Mouse (Mus musculus) midbrain, embryonic 11.5 days (tissue): ENCODE measurements around the gene Ube4b. TPM values are rescaled to one million over a fixed set of nuclear protein-coding genes. Genes with fewer than 3 reads are reported as not detected.

ENCODE experiments used
- ATAC-seq: fragments of 200-750 bp; cut with Nextera tagmentation; 2 replicates; pipeline ENCODE4 v1.8.0; 2017; ENCODE audit warnings: moderate TSS enrichment, moderate library complexity; ENCODE audit not compliant: low FRiP score
- DNase-seq: peaks from one replicate; pipeline ENCODE4 v3.0.0; 2015; ENCODE audit warnings: low spot score; ENCODE audit errors: missing footprints
- H3K27ac ChIP-seq: fragments of 300-500 bp; sonication (generic); 2 replicates; pipeline ENCODE4 v1.5.1; 2014; ENCODE audit warnings: low read depth, low read length
- H3K27me3 ChIP-seq: fragments of 300-500 bp; sonication (generic); 2 replicates; pipeline ENCODE4 v1.6.1; 2014; ENCODE audit warnings: mild to moderate bottlenecking, low read length, moderate library complexity, mixed read lengths; ENCODE audit not compliant: control insufficient read depth, insufficient read depth
- H3K36me3 ChIP-seq: fragments of 300-500 bp; sonication (generic); 2 replicates; pipeline ENCODE4 v1.6.1; 2014; ENCODE audit warnings: mild to moderate bottlenecking, low read length, moderate library complexity, mixed read lengths; ENCODE audit not compliant: control insufficient read depth, insufficient read depth
- H3K4me1 ChIP-seq: fragments of 300-500 bp; sonication (generic); 2 replicates; pipeline ENCODE4 v1.6.1; 2014; ENCODE audit warnings: low read length; ENCODE audit not compliant: control insufficient read depth, insufficient read depth
- H3K4me2 ChIP-seq: fragments of 300-500 bp; sonication (generic); 2 replicates; pipeline ENCODE4 v1.6.1; 2014; ENCODE audit warnings: mild to moderate bottlenecking, moderate library complexity
- H3K4me3 ChIP-seq: fragments of 300-500 bp; sonication (generic); 2 replicates; pipeline ENCODE4 v1.5.1; 2014; ENCODE audit warnings: low read depth, low read length
- H3K9ac ChIP-seq: fragments of 300-500 bp; sonication (generic); 2 replicates; pipeline ENCODE4 v1.6.1; 2014; ENCODE audit warnings: low read length
- H3K9me3 ChIP-seq: fragments of 300-500 bp; sonication (generic); 2 replicates; pipeline ENCODE4 v1.6.1; 2016; ENCODE audit warnings: low read length; ENCODE audit not compliant: control insufficient read depth
- WGBS: fragments of 180-500 bp; shearing (Covaris S2); extraction: QIAGEN DNeasy Blood & Tissue Kit; methylation state at CpG from one replicate; pipeline ENCODE4 v1.1.7; 2014; 5-methylcytosine and 5-hydroxymethylcytosine counted together
- polyA plus RNA-seq: library from polyadenylated mRNA; unstranded; fragments of >200 nt; fragmentation: Nextera tagmentation; extraction: Ambion mirVana; gene quantifications from 2 replicates; pipeline ENCODE4 v1.2.1, GENCODE M21; 2014

The Ube4b gene
- polyA plus RNA-seq, 1 experiment from 2014 or later: 53.3 TPM

DNA sequence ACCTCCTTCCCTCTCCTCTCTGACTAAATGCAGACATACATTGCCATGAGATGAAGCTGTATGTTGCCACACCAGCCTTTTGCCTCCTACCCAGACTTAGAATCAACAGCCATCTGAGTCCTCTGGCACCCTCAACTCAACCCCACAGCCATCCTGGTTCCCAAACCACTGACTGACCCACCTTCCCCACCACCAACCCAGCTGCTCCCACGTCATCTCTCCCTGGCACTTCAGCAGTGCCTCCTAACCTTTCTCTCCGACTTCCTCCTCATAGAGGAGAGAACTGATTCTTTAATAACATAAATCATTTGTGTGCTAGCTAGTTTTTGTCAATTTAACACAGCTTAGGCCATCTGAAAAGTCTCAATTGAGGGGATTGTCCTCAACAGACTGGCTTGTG, 9.6 kb downstream of the Ube4b start:
- H3K4me3 ChIP-seq: no peak overlapping the region
- H3K9ac ChIP-seq: no peak overlapping the region
- 92% methylated on average over 2 of the region's 2 CpGs for WGBS
- no peak overlapping the region for H3K27ac ChIP-seq
- H3K36me3 ChIP-seq: no peaks in the 10 kb centered on the region
- ATAC-seq (no peak), DNase-seq (no peak)
- H3K4me2 ChIP-seq: no peak overlapping the region
- H3K4me1 ChIP-seq: no peaks in the 10 kb centered on the region; the same call in 1 of the 2 replicates
- no peaks in the 10 kb centered on the region for H3K27me3 ChIP-seq
- H3K9me3 ChIP-seq: no peaks in the 10 kb centered on the region

DNA sequence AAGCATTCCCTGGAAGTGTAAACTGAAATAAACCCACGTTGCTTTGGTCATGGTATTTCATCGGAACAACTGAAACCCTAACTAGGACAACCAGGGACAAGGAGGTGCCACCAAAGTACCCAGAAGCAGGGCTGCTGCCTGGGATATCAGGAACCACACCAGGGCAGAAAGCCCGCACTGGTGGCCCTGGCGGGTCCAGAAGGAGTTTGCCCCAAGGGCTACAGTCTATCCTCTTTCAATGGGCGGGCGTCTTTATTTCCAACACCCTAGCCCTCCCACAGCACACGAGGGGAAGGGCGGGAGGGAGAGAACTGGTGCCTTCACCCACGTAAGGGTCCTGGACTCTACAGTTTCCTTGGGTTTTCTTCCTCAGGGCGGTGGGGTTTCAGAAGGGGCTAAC, 10.1 kb downstream of the Ube4b start:
- Histone ChIP-seq H3K27me3 (no peaks in the 10 kb centered on the region), H3K36me3 (no peaks in the 10 kb centered on the region), H3K9me3 (no peaks in the 10 kb centered on the region), H3K4me3 (no peak overlapping the region), H3K27ac (no peak overlapping the region), H3K9ac (no peak overlapping the region), H3K4me2 (no peak overlapping the region), H3K4me1 (no peaks in the 10 kb centered on the region; the same call in 1 of the 2 replicates)
- ATAC-seq (no peak), DNase-seq (no peak)
- WGBS: 83% methylated on average over 10 of the region's 10 CpGs

DNA sequence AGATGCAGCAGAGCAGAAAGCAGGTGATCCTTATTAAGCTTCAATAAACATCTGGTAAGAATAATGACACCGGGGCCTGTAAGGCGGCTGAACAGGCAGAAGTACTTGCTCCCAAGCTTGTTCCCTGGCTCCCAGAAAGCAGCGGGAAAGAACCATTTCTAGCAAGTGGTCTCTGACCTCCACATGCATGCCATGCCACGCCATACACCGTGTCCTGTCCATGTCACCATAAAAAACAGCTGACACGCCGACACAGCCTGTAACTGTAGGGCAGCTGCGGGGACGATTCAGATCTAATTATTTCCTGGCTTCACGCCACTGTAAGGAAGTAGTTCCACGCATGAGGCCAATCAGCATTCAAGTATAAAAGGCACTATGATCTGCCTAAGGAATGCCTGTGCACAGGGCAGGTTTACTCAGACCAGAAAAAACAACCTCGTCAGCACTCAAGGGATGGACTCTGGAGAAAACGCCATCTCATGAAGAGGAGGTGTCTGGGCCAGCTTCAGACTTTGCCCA, 10.8 kb downstream of the Ube4b start:
- Histone ChIP-seq H3K4me2 (no peak overlapping the region), H3K27me3 (no peaks in the 10 kb centered on the region), H3K4me3 (no peak overlapping the region), H3K9ac (no peak overlapping the region), H3K27ac (no peak overlapping the region), H3K9me3 (no peaks in the 10 kb centered on the region), H3K4me1 (no peaks in the 10 kb centered on the region; the same call in 1 of the 2 replicates), H3K36me3 (no peaks in the 10 kb centered on the region)
- WGBS: 77% methylated on average over 13 of the region's 13 CpGs
- no peak for ATAC-seq
- DNase-seq: no peak

DNA sequence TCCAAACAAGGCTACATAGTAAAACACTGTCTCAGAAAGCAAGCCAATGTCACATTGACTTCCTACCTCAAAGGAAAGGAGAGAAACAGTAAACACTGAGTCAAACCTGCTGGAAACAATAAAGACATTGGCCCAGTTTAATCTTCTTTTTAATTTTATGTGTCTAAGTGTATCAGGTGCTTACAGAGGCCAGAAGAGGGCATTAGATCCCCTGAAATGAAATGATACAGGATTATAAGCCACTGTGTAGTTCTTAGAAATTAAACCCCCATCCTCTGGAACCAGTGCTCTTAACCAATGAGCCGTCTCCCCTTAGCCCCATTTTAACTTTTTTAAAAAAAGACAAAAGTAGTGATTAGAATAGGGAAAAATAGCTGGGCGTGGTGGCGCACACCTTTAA, 12.3 kb downstream of the Ube4b start:
- no peaks in the 10 kb centered on the region for H3K27me3 ChIP-seq
- H3K4me3 ChIP-seq: no peak overlapping the region
- no peaks in the 10 kb centered on the region; the same call in 1 of the 2 replicates for H3K4me1 ChIP-seq
- H3K9ac ChIP-seq: no peak overlapping the region
- no peaks in the 10 kb centered on the region for H3K9me3 ChIP-seq
- DNase-seq (no peak), ATAC-seq (no peak)
- WGBS: 91% methylated on average over 3 of the region's 3 CpGs
- H3K27ac ChIP-seq: no peak overlapping the region
- H3K36me3 ChIP-seq: no peaks in the 10 kb centered on the region
- no peak overlapping the region for H3K4me2 ChIP-seq

DNA sequence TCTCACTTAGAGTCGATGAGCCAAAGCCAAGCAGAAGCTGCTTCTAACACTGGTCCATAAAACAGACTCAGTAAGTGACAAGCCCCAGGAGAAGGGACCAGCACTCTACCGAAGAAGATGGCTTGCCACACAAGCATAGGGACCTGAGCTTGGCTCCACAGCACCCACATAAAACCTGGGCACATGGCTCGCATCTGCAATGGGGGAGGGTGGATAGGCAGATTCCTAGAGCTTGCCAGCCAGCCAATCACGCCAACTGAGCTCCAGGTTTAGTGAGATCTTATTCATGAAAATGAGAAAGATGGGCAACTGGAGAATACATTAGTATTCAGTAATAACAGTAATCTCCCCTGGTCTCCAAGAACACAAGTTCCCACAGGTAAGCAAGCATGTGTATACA, 16.8 kb downstream of the Ube4b start:
- ATAC-seq: no peak
- H3K27me3 ChIP-seq: no peaks in the 10 kb centered on the region
- DNase-seq: no peak
- H3K4me1 ChIP-seq: 0 out of 2 replicates have a peak, but pooled peaks cover 1% of the 10 kb centered on the region
- H3K4me3 ChIP-seq: no peak overlapping the region
- H3K27ac ChIP-seq: no peak overlapping the region
- H3K9me3 ChIP-seq: no peaks in the 10 kb centered on the region
- H3K36me3 ChIP-seq: no peaks in the 10 kb centered on the region
- no peak overlapping the region for H3K9ac ChIP-seq
- no peak overlapping the region for H3K4me2 ChIP-seq
- 91% methylated on average over 4 of the region's 4 CpGs for WGBS

DNA sequence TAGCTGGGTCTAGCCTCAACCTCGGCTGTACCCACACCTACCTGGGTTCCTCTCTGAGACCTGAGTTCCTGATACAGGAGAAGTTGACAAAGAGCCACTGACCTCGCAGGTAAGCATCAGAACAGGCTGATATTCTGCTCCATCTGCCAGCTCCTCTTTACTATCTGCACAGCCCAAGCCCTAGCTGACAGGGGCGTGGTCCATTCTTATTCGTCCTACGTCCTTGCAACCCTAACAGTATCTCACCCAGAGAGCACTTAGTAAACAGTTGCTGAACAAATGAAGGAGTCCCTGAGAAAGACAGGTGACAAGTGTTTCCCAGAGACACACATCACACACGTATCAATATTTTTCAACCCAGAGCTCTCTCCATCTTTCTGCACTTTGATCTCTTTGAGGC, 18.2 kb downstream of the Ube4b start:
- H3K36me3 ChIP-seq: no peaks in the 10 kb centered on the region
- no peak overlapping the region for H3K4me2 ChIP-seq
- 93% methylated on average over 6 of the region's 6 CpGs for WGBS
- DNase-seq (no peak), ATAC-seq (no peak)
- no peak overlapping the region for H3K27ac ChIP-seq
- no peak overlapping the region for H3K4me3 ChIP-seq
- H3K9ac ChIP-seq: no peak overlapping the region
- no peaks in the 10 kb centered on the region for H3K27me3 ChIP-seq
- H3K4me1 ChIP-seq: peaks cover 11% of the 10 kb centered on the region
- no peaks in the 10 kb centered on the region for H3K9me3 ChIP-seq

DNA sequence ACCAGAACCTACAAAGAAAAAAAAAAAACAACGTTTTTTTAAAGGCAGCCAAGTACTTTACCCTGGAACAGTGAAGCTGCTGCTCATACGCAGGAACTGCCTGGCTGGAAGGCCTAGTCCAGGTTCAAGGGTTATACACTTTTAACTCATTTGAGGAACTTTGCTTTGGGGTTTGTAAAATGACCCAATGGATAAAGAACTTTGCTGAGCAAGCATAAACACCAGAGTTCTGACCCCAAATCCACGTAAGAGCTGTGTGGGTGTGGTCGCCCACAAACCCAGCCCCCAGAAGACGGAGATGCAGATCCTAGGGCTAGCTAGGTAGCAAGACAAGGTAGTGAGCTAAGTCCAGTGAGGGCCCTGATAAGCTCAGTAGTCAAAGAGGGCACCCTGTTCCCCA, 19.1 kb downstream of the Ube4b start:
- H3K4me3 ChIP-seq: no peak overlapping the region
- no peak overlapping the region for H3K4me2 ChIP-seq
- no peaks in the 10 kb centered on the region for H3K27me3 ChIP-seq
- no peak overlapping the region for H3K27ac ChIP-seq
- H3K36me3 ChIP-seq: no peaks in the 10 kb centered on the region
- ATAC-seq: no peak
- H3K9me3 ChIP-seq: no peaks in the 10 kb centered on the region
- 93% methylated on average over 5 of the region's 5 CpGs for WGBS
- peaks cover 12% of the 10 kb centered on the region for H3K4me1 ChIP-seq
- no peak for DNase-seq
- no peak overlapping the region for H3K9ac ChIP-seq

DNA sequence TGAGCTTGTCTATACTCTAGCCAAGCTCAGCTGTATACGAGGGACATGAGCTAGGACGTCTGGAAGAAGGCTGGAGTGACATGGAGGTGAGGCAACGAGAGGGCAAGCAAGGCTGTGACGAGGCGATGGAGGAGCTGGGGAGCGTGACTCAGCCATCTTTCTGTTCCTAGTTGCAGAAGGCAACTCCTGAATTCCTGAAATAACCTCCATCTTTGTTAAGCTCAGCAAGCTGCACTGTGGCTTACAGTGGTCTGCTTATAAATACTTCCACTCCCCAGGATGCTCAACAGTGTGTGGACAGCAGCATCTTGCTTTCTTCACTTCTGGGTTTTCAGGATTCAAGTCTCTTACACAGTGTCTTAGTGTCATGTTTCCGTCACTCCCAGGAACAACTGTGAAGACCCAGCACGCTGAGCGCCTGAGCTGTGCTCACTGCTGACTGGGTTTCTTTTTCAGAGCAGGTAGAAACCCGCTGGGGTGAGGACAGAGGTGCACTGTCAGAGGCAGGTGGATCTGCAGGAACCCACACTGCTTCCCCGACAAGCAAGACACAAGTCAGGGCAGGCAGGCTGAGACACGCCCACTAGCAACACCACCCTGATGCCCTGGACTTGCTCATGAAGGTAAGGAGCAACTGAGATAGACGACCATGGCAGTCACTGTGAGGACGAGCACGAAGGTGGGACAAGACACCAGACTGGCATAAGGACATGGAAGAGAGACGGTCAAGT, 20.7 kb downstream of the Ube4b start:
- Histone ChIP-seq H3K27ac (no peak overlapping the region), H3K9me3 (no peaks in the 10 kb centered on the region), H3K9ac (no peak overlapping the region), H3K27me3 (no peaks in the 10 kb centered on the region), H3K4me1 (peaks cover 12% of the 10 kb centered on the region), H3K4me3 (no peak overlapping the region), H3K4me2 (no peak overlapping the region), H3K36me3 (no peaks in the 10 kb centered on the region)
- DNase-seq (no peak), ATAC-seq (no peak)
- WGBS: 82% methylated on average over 16 of the region's 16 CpGs

DNA sequence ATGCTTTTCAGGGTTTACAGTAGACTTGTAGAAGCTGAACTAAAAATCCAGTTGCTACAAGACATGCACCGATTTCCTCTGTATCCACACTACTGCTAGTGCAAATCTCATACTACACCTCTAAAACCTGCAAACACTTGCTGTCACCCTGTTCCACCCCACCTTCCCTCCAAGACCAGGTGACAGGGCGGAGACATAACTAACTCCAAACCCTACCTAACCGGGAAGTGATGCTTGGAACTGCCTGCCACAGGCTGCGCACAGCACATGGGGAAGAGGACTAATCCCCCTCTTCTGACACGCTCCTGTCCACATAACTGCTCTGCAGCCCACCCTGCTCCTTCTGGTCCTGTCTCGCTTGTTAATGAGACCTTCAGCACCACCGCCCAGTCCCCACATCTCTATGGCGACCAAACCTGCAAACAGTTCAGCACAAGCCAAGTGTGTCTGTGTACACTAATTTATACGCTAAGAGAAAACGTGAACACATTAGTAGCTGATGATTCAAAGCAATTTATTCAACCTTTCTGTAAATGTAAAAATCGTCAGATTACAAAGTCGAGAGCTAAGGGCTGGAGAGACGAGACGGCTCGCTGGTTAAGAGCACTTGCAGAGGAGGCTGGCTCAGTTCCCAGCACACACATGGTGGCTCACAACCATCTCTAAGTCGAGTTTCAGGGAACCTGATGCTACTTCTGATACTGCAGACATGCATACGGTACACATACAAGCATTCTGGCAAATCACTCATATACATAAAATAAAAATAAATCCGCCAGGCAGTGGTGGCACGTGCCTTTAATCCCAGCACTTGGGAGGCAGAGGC, 21.7 kb downstream of the Ube4b start:
- Histone ChIP-seq H3K27me3 (no peaks in the 10 kb centered on the region), H3K36me3 (no peaks in the 10 kb centered on the region), H3K27ac (no peak overlapping the region), H3K9ac (no peak overlapping the region), H3K4me1 (peaks cover 12% of the 10 kb centered on the region), H3K9me3 (no peaks in the 10 kb centered on the region), H3K4me3 (no peak overlapping the region), H3K4me2 (no peak overlapping the region)
- ATAC-seq (no peak), DNase-seq (no peak)
- 79% methylated on average over 19 of the region's 19 CpGs for WGBS
